Mouse (Mus musculus): ENCODE results near the gene Abcc12. TPM values are rescaled to one million over a fixed set of nuclear protein-coding genes. Genes with fewer than 3 reads are reported as not detected.

Gene Abcc12
- polyA plus RNA-seq, 1 experiment from 2014 or later = not detected

DNA sequence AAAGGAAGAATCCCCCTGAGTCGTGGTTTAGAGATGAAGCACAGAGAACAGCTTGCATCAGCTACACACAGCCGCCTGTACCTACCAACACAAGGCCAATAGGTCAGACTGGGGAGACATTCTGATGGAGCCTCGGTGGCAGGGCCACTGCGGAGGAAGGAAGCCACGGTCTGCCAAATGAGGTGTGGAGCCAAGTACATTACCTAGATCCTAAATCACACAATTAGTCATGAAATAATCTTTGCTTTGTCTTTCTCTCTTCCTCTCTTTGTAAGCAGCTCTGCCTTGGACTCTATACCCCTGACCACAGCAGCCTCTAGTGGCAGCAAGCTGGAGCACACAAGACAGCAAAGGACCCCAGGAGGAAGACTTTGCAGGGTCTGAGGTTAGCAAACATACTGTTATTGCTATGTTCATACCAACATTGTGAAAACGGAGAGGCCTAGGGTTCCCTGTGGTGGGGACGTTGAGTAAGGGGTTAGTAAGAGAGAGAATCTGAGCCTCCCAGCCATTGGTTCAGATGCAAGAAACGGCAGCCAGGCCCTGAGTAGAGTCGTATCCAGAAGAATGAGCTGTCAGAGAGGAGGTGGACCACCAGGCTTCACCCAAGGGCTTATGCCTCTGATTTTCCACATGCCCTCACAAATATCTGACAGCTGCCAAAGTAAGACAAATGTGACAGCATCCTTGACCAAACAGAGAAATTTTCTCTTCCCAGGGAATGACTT, 104.6 kb downstream of the Abcc12 start:
- peak; percentile 39 for DNase-seq (ENCODE audit: extremely low spot score, low spot score)
- Histone ChIP-seq H3K4me1 (peaks cover 3% of the 10 kb centered on the region; the same call in 1 of the 2 replicates), H3K9me3 (no peaks in the 10 kb centered on the region), H3K27me3 (ENCODE audit: poor library complexity, severe bottlenecking) (no peaks in the 10 kb centered on the region), H3K27ac (peak overlapping the region; percentile 60), H3K4me3 (no peak overlapping the region), H3K36me3 (replicated peaks) (no peaks in the 10 kb centered on the region)
- 73% methylated on average over 9 of the region's 9 CpGs for WGBS

GRCm38 (mm10) chr8:86474461-86474860, 106.0 kb downstream of the Abcc12 start:
- Histone ChIP-seq H3K36me3 (replicated peaks) (no peaks in the 10 kb centered on the region), H3K27me3 (ENCODE audit: poor library complexity, severe bottlenecking) (no peaks in the 10 kb centered on the region), H3K4me3 (no peak overlapping the region), H3K27ac (no peak overlapping the region), H3K9me3 (no peaks in the 10 kb centered on the region), H3K4me1 (peaks cover 3% of the 10 kb centered on the region; the same call in 1 of the 2 replicates)
- WGBS = 86% methylated on average over 4 of the region's 4 CpGs
- no peak for DNase-seq (ENCODE audit: extremely low spot score, low spot score)

DNA sequence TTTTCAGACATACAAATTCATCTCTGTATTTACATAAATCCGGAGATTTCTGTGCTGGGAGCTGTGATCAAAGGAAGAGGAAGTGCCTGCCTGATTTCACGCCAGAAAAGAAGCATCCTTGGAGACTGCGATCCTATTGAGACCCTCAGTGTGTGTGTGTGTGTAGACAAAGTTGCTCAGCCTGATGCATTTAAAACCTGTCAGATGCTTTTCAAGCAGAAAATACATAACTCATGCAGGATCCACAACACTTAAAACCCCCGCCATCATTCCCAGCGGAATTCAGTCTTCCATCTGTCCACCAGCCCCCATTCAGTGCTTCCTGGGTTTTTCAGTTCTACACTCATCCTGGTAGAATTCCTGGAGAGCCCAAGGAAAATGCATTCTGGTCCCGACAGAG, 107.4 kb downstream of the Abcc12 start:
- Histone ChIP-seq H3K27me3 (ENCODE audit: poor library complexity, severe bottlenecking) (no peaks in the 10 kb centered on the region), H3K4me1 (peaks cover 3% of the 10 kb centered on the region; the same call in 1 of the 2 replicates), H3K36me3 (replicated peaks) (no peaks in the 10 kb centered on the region), H3K27ac (no peak overlapping the region), H3K9me3 (no peaks in the 10 kb centered on the region), H3K4me3 (no peak overlapping the region)
- no peak for DNase-seq (ENCODE audit: extremely low spot score, low spot score)
- 87% methylated on average over 6 of the region's 6 CpGs for WGBS

GRCm38 (mm10) chr8:86470717-86471116, 109.8 kb downstream of the Abcc12 start:
- DNase-seq (ENCODE audit: extremely low spot score, low spot score) = no peak
- H3K4me1 ChIP-seq = peaks cover 3% of the 10 kb centered on the region; the same call in 1 of the 2 replicates
- H3K27me3 ChIP-seq (ENCODE audit: poor library complexity, severe bottlenecking) = no peaks in the 10 kb centered on the region
- no peaks in the 10 kb centered on the region for H3K36me3 ChIP-seq (replicated peaks)
- no peak overlapping the region for H3K4me3 ChIP-seq
- H3K9me3 ChIP-seq = no peaks in the 10 kb centered on the region
- H3K27ac ChIP-seq = no peak overlapping the region
- 90% methylated on average over 2 of the region's 2 CpGs for WGBS

GRCm38 (mm10) chr8:86463215-86463614, 117.3 kb downstream of the Abcc12 start:
- Histone ChIP-seq H3K27ac (no peak overlapping the region), H3K27me3 (ENCODE audit: poor library complexity, severe bottlenecking) (no peaks in the 10 kb centered on the region), H3K9me3 (no peaks in the 10 kb centered on the region), H3K4me3 (no peak overlapping the region), H3K4me1 (no peaks in the 10 kb centered on the region), H3K36me3 (replicated peaks) (no peaks in the 10 kb centered on the region)
- 99% methylated on average over 2 of the region's 2 CpGs for WGBS
- no peak for DNase-seq (ENCODE audit: extremely low spot score, low spot score)

- Histone ChIP-seq H3K27me3 (ENCODE audit: poor library complexity, severe bottlenecking) (no peaks in the 10 kb centered on the region), H3K4me3 (no peak overlapping the region), H3K27ac (no peak overlapping the region), H3K36me3 (replicated peaks) (no peaks in the 10 kb centered on the region), H3K9me3 (no peaks in the 10 kb centered on the region), H3K4me1 (no peaks in the 10 kb centered on the region)
- 80% methylated on average over 5 of the region's 5 CpGs for WGBS
- DNase-seq (ENCODE audit: extremely low spot score, low spot score) = no peak
These were observed 120.1 kb downstream of the Abcc12 start for GRCm38 (mm10) chr8:86460372-86460771.

GRCm38 (mm10) chr8:86453697-86454480, 126.6 kb downstream of the Abcc12 start:
- H3K36me3 ChIP-seq (replicated peaks) = no peaks in the 10 kb centered on the region
- H3K27me3 ChIP-seq (ENCODE audit: poor library complexity, severe bottlenecking) = no peaks in the 10 kb centered on the region
- H3K9me3 ChIP-seq = no peaks in the 10 kb centered on the region
- H3K4me3 ChIP-seq = no peak overlapping the region
- H3K27ac ChIP-seq = no peak overlapping the region
- 90% methylated on average over 11 of the region's 11 CpGs for WGBS
- no peaks in the 10 kb centered on the region for H3K4me1 ChIP-seq
- DNase-seq (ENCODE audit: extremely low spot score, low spot score) = no peak

GRCm38 (mm10) chr8:86449870-86450515, 130.5 kb downstream of the Abcc12 start:
- Histone ChIP-seq H3K9me3 (no peaks in the 10 kb centered on the region), H3K27ac (no peak overlapping the region), H3K4me1 (no peaks in the 10 kb centered on the region), H3K27me3 (ENCODE audit: poor library complexity, severe bottlenecking) (no peaks in the 10 kb centered on the region), H3K36me3 (replicated peaks) (no peaks in the 10 kb centered on the region), H3K4me3 (no peak overlapping the region)
- DNase-seq (ENCODE audit: extremely low spot score, low spot score) = no peak
- 91% methylated on average over 4 of the region's 4 CpGs for WGBS

- no peak for DNase-seq (ENCODE audit: extremely low spot score, low spot score)
- 91% methylated on average over 4 of the region's 4 CpGs for WGBS
- no peak overlapping the region for H3K4me3 ChIP-seq
- no peaks in the 10 kb centered on the region for H3K9me3 ChIP-seq
- H3K36me3 ChIP-seq (replicated peaks) = no peaks in the 10 kb centered on the region
- no peaks in the 10 kb centered on the region for H3K4me1 ChIP-seq
- no peak overlapping the region for H3K27ac ChIP-seq
- H3K27me3 ChIP-seq (ENCODE audit: poor library complexity, severe bottlenecking) = no peaks in the 10 kb centered on the region
These were observed 135.0 kb downstream of the Abcc12 start for GRCm38 (mm10) chr8:86445516-86445915.

- Histone ChIP-seq H3K27ac (no peak overlapping the region), H3K27me3 (ENCODE audit: poor library complexity, severe bottlenecking) (no peaks in the 10 kb centered on the region), H3K4me3 (no peak overlapping the region), H3K9me3 (no peaks in the 10 kb centered on the region), H3K36me3 (replicated peaks) (no peaks in the 10 kb centered on the region), H3K4me1 (peaks cover 10% of the 10 kb centered on the region)
- 94% methylated on average over 2 of the region's 2 CpGs for whole genome bisulfite sequencing
- no peak for DNase-seq (ENCODE audit: extremely low spot score, low spot score)
These were observed 136.7 kb downstream of the Abcc12 start for GRCm38 (mm10) chr8:86443744-86444143.

- DNase-seq (ENCODE audit: extremely low spot score, low spot score) = no peak
- WGBS = 48% methylated on average over 3 of the region's 3 CpGs
- H3K36me3 ChIP-seq (replicated peaks) = no peaks in the 10 kb centered on the region
- peak overlapping the region; percentile 71; the same call in 1 of the 2 replicates for H3K27ac ChIP-seq
- peaks cover 24% of the 10 kb centered on the region for H3K4me1 ChIP-seq
- no peaks in the 10 kb centered on the region for H3K27me3 ChIP-seq (ENCODE audit: poor library complexity, severe bottlenecking)
- no peak overlapping the region for H3K4me3 ChIP-seq
- H3K9me3 ChIP-seq = no peaks in the 10 kb centered on the region
These were observed 141.5 kb downstream of the Abcc12 start for GRCm38 (mm10) chr8:86438983-86439299.

DNA sequence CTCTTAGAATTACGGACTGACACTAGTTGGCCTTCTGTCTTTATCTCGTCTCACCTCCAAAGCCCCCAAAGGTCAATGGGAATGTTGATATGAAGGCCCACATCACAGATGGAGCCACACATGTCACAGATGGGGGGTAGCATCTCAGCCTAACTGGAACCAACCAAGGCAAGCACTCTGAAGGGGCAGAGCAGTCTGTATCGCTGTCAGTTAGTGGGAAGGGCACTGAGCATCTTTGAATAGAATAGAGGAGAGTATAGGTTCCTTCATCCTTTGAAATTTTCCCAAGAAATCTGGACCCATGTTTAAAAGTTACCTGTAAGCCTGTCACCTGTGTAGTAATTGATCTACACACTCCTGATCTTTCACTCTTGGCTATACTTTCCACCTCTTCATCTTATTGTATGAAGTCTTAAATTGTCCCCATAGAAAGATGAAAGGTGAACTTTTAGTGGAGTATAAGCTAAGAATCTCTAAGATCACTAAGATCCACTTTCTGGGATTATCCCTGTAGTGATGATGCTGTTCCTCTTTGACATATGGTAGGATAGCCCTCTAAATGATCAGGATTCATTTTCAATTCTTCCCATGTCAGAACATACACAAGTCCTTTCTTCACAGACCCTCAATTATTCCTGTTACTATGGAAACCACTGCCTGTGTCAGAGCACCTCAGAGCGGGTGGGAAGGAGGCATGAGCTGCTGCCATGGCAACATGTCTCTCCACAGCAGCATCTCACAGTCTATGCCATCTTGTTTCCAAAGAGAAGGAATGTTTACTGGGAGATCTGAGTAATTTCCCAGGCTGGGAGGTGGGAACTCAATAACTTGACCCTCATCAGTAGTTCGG, 142.1 kb downstream of the Abcc12 start:
- Histone ChIP-seq H3K4me3 (no peak overlapping the region), H3K9me3 (no peaks in the 10 kb centered on the region), H3K4me1 (peaks cover 24% of the 10 kb centered on the region), H3K27ac (peak overlapping the region; percentile 74; the same call in 1 of the 2 replicates), H3K36me3 (replicated peaks) (no peaks in the 10 kb centered on the region), H3K27me3 (ENCODE audit: poor library complexity, severe bottlenecking) (no peaks in the 10 kb centered on the region)
- DNase-seq (ENCODE audit: extremely low spot score, low spot score) = peak; percentile 56
- WGBS = 67% methylated on average over 5 of the region's 5 CpGs

All from forebrain, embryonic 10.5 days (tissue).